Mouse (Mus musculus) splenic B cell, adult 2 months (primary cell): Measurements from ENCODE around the gene Zfp385c.

Source experiments
- DNase-seq: peaks from one replicate; pipeline ENCODE4 v3.0.0-alpha.2; 2011; ENCODE audit warnings: low read depth, low spot score
- H3K27me3 ChIP-seq: 2 replicates; pipeline ENCODE4 v1.6.1; 2012; ENCODE audit warnings: mild to moderate bottlenecking, low read length, moderate library complexity, mixed read lengths; ENCODE audit not compliant: control insufficient read depth, poor library complexity, insufficient read depth, severe bottlenecking
- H3K36me3 ChIP-seq: 2 replicates; pipeline ENCODE4 v1.6.1; 2012; ENCODE audit warnings: mild to moderate bottlenecking, low read length, moderate library complexity, mixed read lengths; ENCODE audit not compliant: control insufficient read depth, poor library complexity, insufficient read depth, severe bottlenecking

Zfp385c gene

DNA sequence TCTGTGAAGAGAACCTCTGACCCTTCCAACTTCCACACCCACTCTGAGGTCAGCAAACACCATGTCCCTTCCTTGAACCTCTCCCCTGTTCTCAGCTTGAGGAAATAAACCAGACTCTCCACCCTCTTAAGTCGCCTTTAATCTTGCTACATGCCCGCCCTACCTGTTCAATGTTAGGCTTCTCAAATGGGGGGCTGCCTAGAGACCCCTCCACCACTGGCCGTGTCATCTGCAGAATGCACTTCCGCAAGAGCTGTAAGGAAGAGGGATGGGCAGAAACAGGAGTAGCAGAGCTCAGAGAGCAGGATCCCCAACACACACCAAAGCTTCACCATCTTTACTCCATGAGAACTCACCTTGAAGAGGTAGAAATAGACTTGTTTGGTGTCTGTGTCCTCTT lies 18.7 kb upstream of the Zfp385c start:
- no peak for DNase-seq
- H3K36me3 ChIP-seq, result no peaks in the 10 kb centered on the region; the same call in 1 of the 2 replicates
- no peaks in the 10 kb centered on the region for H3K27me3 ChIP-seq

GRCm38 (mm10) chr11:100710528-100710927 lies 18.3 kb upstream of the Zfp385c start:
- H3K27me3 ChIP-seq, result no peaks in the 10 kb centered on the region
- H3K36me3 ChIP-seq, result no peaks in the 10 kb centered on the region; the same call in 1 of the 2 replicates
- DNase-seq, result no peak

DNA sequence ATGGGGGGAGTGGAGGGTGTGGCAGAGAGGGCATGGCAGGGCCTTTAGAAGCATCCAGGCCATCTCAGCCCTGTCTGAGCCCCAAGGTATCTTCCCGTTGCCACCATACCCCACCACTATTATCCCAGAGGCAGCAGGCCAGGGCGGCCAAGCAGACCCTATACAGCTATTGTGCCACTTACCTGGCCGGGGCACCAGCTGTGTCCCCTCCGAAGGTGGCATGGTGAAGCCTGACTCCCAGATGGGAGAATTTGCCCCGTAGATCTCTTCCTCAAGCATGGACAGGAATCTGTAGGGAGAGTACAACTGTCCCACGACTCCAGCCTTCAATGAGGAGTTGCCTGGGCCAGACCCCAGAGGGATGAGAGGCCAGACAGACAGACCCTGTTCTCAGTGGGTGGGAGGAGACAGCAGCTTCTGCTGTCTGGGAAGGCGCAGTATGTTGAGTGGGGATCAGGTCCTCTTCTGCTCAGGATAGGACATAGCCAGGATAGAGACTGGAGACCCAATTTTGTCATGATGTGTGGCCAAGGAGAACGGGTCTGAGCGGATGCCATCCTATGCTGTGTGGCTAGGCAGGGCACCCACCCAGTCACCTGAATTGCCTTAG lies 17.1 kb upstream of the Zfp385c start:
- H3K27me3 ChIP-seq, result no peaks in the 10 kb centered on the region

GRCm38 (mm10) chr11:100705095-100705747 lies 13.0 kb upstream of the Zfp385c start:
- Histone ChIP-seq H3K36me3 (no peaks in the 10 kb centered on the region; the same call in 1 of the 2 replicates), H3K27me3 (no peaks in the 10 kb centered on the region)
- no peak for DNase-seq

More for the DNA sequence above, 17.1 kb upstream of the Zfp385c start:
- H3K36me3 ChIP-seq, result no peaks in the 10 kb centered on the region; the same call in none of the 2 replicates
- no peak for DNase-seq

GRCm38 (mm10) chr11:100703851-100704531 lies 11.7 kb upstream of the Zfp385c start, which contains the start of gene Dhx58:
TSS of gene Dhx58 (minus strand) at chr11:100704271.
- H3K36me3 ChIP-seq, result no peaks in the 10 kb centered on the region; the same call in 1 of the 2 replicates
- DNase-seq, result peak; percentile 65
- H3K27me3 ChIP-seq, result no peaks in the 10 kb centered on the region

- H3K27me3 ChIP-seq, result no peaks in the 10 kb centered on the region
- peak; percentile 23 for DNase-seq
- peaks cover under 1% of the 10 kb centered on the region; the same call in 1 of the 2 replicates for H3K36me3 ChIP-seq
Measured at GRCm38 (mm10) chr11:100703366-100703765, 11.1 kb upstream of the Zfp385c start.

GRCm38 (mm10) chr11:100702906-100703305 lies 10.7 kb upstream of the Zfp385c start:
- Histone ChIP-seq H3K27me3 (no peaks in the 10 kb centered on the region), H3K36me3 (peaks cover 1% of the 10 kb centered on the region; the same call in 1 of the 2 replicates)
- no peak for DNase-seq

- DNase-seq, result peak; percentile 91
- Histone ChIP-seq H3K36me3 (peaks cover 1% of the 10 kb centered on the region; the same call in 1 of the 2 replicates), H3K27me3 (no peaks in the 10 kb centered on the region)
Measured at GRCm38 (mm10) chr11:100702081-100702851, 10.0 kb upstream of the Zfp385c start.

- peaks cover 1% of the 10 kb centered on the region; the same call in 1 of the 2 replicates for H3K36me3 ChIP-seq
- no peaks in the 10 kb centered on the region for H3K27me3 ChIP-seq
- DNase-seq, result peak; percentile 51
Measured at GRCm38 (mm10) chr11:100701301-100701700, 9.0 kb upstream of the Zfp385c start.

GRCm38 (mm10) chr11:100700710-100701109 lies 8.5 kb upstream of the Zfp385c start:
- no peak for DNase-seq

GRCm38 (mm10) chr11:100697921-100698320 lies 5.7 kb upstream of the Zfp385c start:
- H3K27me3 ChIP-seq, result no peaks in the 10 kb centered on the region
- no peak for DNase-seq
- H3K36me3 ChIP-seq, result peaks cover 1% of the 10 kb centered on the region

More at GRCm38 (mm10) chr11:100700710-100701109, 8.5 kb upstream of the Zfp385c start:
- Histone ChIP-seq H3K27me3 (no peaks in the 10 kb centered on the region), H3K36me3 (peaks cover 1% of the 10 kb centered on the region; the same call in 1 of the 2 replicates)

GRCm38 (mm10) chr11:100694926-100695325 lies 2.7 kb upstream of the Zfp385c start:
- peaks cover 1% of the 10 kb centered on the region for H3K36me3 ChIP-seq
- DNase-seq, result peak; percentile 83
- H3K27me3 ChIP-seq, result no peaks in the 10 kb centered on the region

- DNase-seq, result no peak
- Histone ChIP-seq H3K27me3 (no peaks in the 10 kb centered on the region), H3K36me3 (no peaks in the 10 kb centered on the region; the same call in 1 of the 2 replicates)
Measured at GRCm38 (mm10) chr11:100693154-100693553, 899 bp upstream of the Zfp385c start.

GRCm38 (mm10) chr11:100690389-100690788 lies 1.9 kb downstream of the Zfp385c start:
- DNase-seq, result no peak
- Histone ChIP-seq H3K27me3 (no peaks in the 10 kb centered on the region), H3K36me3 (no peaks in the 10 kb centered on the region; the same call in 1 of the 2 replicates)
